Mouse (Mus musculus) NIH3T3 (cell line): Measurements from ENCODE around the gene Sdr9c7.
"Not testable (repeated sequence)": the region's sequence is repeated elsewhere in the genome, so short reads cannot be mapped to it uniquely, and the experiment has no call there.

ENCODE experiments used
- DNase-seq: peaks from one replicate; pipeline ENCODE4 v3.0.0-alpha.2; 2012; ENCODE audit warnings: low read depth

Gene Sdr9c7

GRCm38 (mm10) chr10:127898218-127898617, at the start of gene Sdr9c7:
Gene Sdr9c7, plus strand, starts transcription at chr10:127898518.
- no peak for DNase-seq

GRCm38 (mm10) chr10:127849628-127850027, 48.7 kb upstream of the Sdr9c7 start, which contains the start of gene Rdh19:
Gene Rdh19, plus strand, starts transcription at chr10:127849928.
- no peak for DNase-seq

GRCm38 (mm10) chr10:127856376-127856775, 41.9 kb upstream of the Sdr9c7 start:
- DNase-seq, result no peak

- no peak for DNase-seq
These were observed 33.4 kb upstream of the Sdr9c7 start for GRCm38 (mm10) chr10:127864931-127865330.

GRCm38 (mm10) chr10:127866232-127866631, 32.1 kb upstream of the Sdr9c7 start, which contains the start of gene Rdh16f2:
Gene Rdh16f2, plus strand, starts transcription at chr10:127866474.
- no peak for DNase-seq

GRCm38 (mm10) chr10:127872484-127872883, 25.8 kb upstream of the Sdr9c7 start:
- peak; percentile 40 for DNase-seq

- DNase-seq, result no peak
These were observed 20.6 kb upstream of the Sdr9c7 start for GRCm38 (mm10) chr10:127877681-127878080.

GRCm38 (mm10) chr10:127878262-127879057, 19.9 kb upstream of the Sdr9c7 start:
- no peak for DNase-seq

GRCm38 (mm10) chr10:127879155-127879688, 19.1 kb upstream of the Sdr9c7 start:
- peak; percentile 53 for DNase-seq

- DNase-seq, result no peak
These were observed 17.3 kb upstream of the Sdr9c7 start for GRCm38 (mm10) chr10:127881041-127881440.

GRCm38 (mm10) chr10:127886551-127886950, 11.8 kb upstream of the Sdr9c7 start:
- DNase-seq, result no peak

GRCm38 (mm10) chr10:127886971-127887370, 11.3 kb upstream of the Sdr9c7 start:
- DNase-seq, result no peak

- no peak for DNase-seq
These were observed 9.7 kb upstream of the Sdr9c7 start, which contains the start of gene Rdh7 for GRCm38 (mm10) chr10:127888605-127889004. Gene Rdh7, minus strand, starts transcription at chr10:127888817.

- DNase-seq, result no peak
These were observed 6.8 kb upstream of the Sdr9c7 start for GRCm38 (mm10) chr10:127891481-127891880.

- not testable (repeated sequence) for DNase-seq
These were observed 4.9 kb upstream of the Sdr9c7 start for GRCm38 (mm10) chr10:127893163-127894022.

GRCm38 (mm10) chr10:127896705-127897104, 1.6 kb upstream of the Sdr9c7 start:
- DNase-seq, result no peak

- DNase-seq, result no peak
These were observed 812 bp upstream of the Sdr9c7 start for GRCm38 (mm10) chr10:127897506-127897905.

GRCm38 (mm10) chr10:127899783-127900182, 1.5 kb downstream of the Sdr9c7 start:
- DNase-seq, result no peak

- no peak for DNase-seq
These were observed 3.4 kb downstream of the Sdr9c7 start for GRCm38 (mm10) chr10:127901751-127902150.

- DNase-seq, result no peak
These were observed 4.8 kb downstream of the Sdr9c7 start for GRCm38 (mm10) chr10:127903116-127903515.

- DNase-seq, result no peak
These were observed 6.6 kb downstream of the Sdr9c7 start for GRCm38 (mm10) chr10:127904718-127905446.

- DNase-seq, result no peak
These were observed 7.8 kb downstream of the Sdr9c7 start for GRCm38 (mm10) chr10:127906138-127906537.
